Mouse (Mus musculus): ENCODE results near the gene Gas2. TPM values are rescaled to one million over a fixed set of nuclear protein-coding genes. Genes with fewer than 3 reads are reported as not detected.

Gas2 gene
- polyA plus RNA-seq, 1 experiment from 2014 or later: 60.9 TPM

DNA sequence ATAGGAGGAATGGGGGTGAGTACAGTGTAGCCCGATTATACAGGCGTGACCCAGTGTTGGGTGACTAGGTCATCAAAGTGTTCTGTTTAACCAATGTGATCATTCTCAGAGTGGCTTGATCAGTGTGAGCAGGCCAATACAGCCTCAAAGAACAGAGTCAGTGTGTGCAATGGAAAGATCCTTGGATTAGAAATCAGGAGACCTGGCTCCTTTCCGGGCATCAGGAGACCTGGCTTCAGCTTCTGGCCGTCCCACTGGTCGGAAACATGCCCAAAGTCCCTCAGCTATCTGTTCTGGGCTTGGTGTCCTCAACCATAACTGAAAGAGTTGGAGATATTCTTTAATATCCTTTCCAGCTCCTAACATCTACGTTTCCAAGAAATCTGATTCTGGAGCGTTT is 27.8 kb downstream of the Gas2 start:
- H3K9me3 ChIP-seq (replicated peaks; ENCODE audit: control insufficient read depth, low read length): no peaks in the 10 kb centered on the region
- ATAC-seq (replicated peaks; ENCODE audit: insufficient number of reproducible peaks, low FRiP score, low TSS enrichment, low read depth): no peak
- H3K36me3 ChIP-seq (replicated peaks; ENCODE audit: control insufficient read depth, insufficient read depth, low read depth, low read length): no peaks in the 10 kb centered on the region
- WGBS: 89% methylated on average over 7 of the region's 7 CpGs
- no peak for DNase-seq (ENCODE audit: low spot score)
- no peaks in the 10 kb centered on the region for H3K4me1 ChIP-seq (ENCODE audit: control insufficient read depth, insufficient read depth, low read length)
- H3K27me3 ChIP-seq (ENCODE audit: control insufficient read depth, insufficient read depth, low read length): no peaks in the 10 kb centered on the region
- no peak overlapping the region for H3K9ac ChIP-seq (replicated peaks; ENCODE audit: low read length)
- no peak overlapping the region for H3K4me3 ChIP-seq (ENCODE audit: low read depth, low read length)
- H3K4me2 ChIP-seq (ENCODE audit: low read depth, low read length): no peak overlapping the region
- H3K27ac ChIP-seq (replicated peaks; ENCODE audit: low read depth, low read length): no peak overlapping the region

DNA sequence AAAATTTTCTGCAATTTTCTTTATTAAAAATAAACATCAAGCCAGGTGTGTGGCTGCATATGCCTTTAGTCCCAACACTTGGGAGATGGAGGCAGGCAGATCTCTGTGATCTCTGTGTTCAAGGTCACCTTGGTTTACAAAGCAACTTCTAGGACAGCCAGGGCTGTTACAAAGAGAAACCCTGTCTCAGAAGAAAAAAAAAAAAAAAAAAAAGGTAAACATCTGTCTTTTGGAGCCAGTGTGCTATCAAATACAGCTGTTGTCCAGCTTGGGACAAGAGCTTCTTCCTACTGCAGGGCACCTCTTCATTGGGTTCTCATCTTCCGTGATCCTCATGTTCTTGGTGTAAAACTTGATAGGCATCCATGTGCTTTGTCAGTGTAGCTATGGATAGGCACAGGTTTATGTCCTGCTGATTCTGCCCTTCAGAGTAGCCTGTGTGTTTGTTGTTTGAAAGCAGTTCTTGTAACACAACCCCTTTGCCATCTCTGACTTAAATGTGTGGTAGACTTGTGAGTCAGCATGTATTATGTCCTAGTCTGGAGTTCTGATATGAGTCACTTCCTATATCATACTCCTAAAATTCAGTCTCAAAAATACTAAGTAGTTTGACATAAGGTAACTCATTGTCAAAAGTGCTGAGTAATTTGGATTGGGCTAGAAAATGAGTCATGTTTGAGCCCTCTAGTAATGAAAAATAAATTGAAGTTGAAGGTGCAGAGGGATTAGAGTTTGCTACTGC is 30.6 kb downstream of the Gas2 start:
- 80% methylated on average over 1 of the region's 1 CpGs for WGBS
- Histone ChIP-seq H3K27ac (replicated peaks; ENCODE audit: low read depth, low read length) (no peak overlapping the region), H3K9me3 (replicated peaks; ENCODE audit: control insufficient read depth, low read length) (no peaks in the 10 kb centered on the region), H3K4me3 (ENCODE audit: low read depth, low read length) (no peak overlapping the region), H3K4me1 (ENCODE audit: control insufficient read depth, insufficient read depth, low read length) (no peaks in the 10 kb centered on the region), H3K27me3 (ENCODE audit: control insufficient read depth, insufficient read depth, low read length) (no peaks in the 10 kb centered on the region), H3K36me3 (replicated peaks; ENCODE audit: control insufficient read depth, insufficient read depth, low read depth, low read length) (no peaks in the 10 kb centered on the region), H3K4me2 (ENCODE audit: low read depth, low read length) (no peak overlapping the region), H3K9ac (replicated peaks; ENCODE audit: low read length) (no peak overlapping the region)
- no peak for ATAC-seq (replicated peaks; ENCODE audit: insufficient number of reproducible peaks, low FRiP score, low TSS enrichment, low read depth)
- no peak for DNase-seq (ENCODE audit: low spot score)

DNA sequence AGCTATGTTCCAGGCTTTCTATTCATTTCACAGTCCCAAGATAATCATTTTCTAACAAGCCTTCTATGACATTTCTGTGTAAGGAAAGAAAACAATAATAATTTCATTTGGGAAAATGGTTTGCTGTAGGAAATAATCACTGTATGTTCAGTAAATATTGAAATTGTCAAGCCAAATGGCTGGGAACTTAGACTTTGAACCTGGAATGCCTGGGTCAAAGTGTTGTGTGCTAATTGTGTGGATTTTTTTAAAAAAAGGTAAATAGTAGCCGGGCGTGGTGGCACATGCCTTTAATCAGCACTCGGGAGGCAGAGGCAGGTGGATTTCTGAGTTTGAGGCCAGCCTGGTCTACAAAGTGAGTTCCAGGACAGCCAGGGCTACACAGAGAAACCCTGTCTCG is 31.2 kb downstream of the Gas2 start:
- Histone ChIP-seq H3K36me3 (replicated peaks; ENCODE audit: control insufficient read depth, insufficient read depth, low read depth, low read length) (no peaks in the 10 kb centered on the region), H3K27ac (replicated peaks; ENCODE audit: low read depth, low read length) (no peak overlapping the region), H3K4me3 (ENCODE audit: low read depth, low read length) (no peak overlapping the region), H3K27me3 (ENCODE audit: control insufficient read depth, insufficient read depth, low read length) (no peaks in the 10 kb centered on the region), H3K4me1 (ENCODE audit: control insufficient read depth, insufficient read depth, low read length) (no peaks in the 10 kb centered on the region), H3K9ac (replicated peaks; ENCODE audit: low read length) (no peak overlapping the region), H3K9me3 (replicated peaks; ENCODE audit: control insufficient read depth, low read length) (no peaks in the 10 kb centered on the region), H3K4me2 (ENCODE audit: low read depth, low read length) (no peak overlapping the region)
- no peak for DNase-seq (ENCODE audit: low spot score)
- ATAC-seq (replicated peaks; ENCODE audit: insufficient number of reproducible peaks, low FRiP score, low TSS enrichment, low read depth): no peak
- 81% methylated on average over 4 of the region's 4 CpGs for WGBS

DNA sequence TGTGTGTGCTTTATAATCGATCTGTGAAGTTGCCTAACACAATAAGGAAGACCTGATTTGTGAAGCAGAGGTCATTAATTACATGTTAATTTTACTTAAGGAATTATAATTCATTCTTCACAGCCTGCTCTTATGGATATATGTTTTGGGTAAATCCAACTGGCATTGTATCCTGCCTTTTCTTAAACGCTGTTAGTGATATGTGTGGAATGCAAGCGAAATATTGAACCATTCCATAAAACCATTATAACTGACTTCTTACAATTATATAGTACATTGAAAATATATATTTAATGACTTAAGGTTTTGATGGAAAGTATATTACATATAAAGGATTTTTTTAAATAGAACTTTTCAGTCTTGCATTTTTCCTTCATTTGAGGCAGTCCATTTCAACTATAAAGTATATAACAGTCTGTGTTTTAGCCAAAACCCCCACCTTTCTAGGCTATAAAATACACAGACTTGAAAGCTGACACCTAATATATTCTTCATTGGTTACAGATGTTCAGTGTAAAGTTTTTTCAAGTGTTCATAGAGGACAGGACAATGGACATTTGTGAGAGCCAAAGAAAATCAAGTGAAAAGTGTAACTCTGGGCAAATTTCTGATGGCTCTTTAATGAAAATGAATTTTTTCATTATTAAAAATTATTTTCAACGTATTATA is 32.5 kb downstream of the Gas2 start:
- ATAC-seq (replicated peaks; ENCODE audit: insufficient number of reproducible peaks, low FRiP score, low TSS enrichment, low read depth): no peak; the same call in 1 of the 2 replicates
- no peaks in the 10 kb centered on the region for H3K36me3 ChIP-seq (replicated peaks; ENCODE audit: control insufficient read depth, insufficient read depth, low read depth, low read length)
- no peaks in the 10 kb centered on the region for H3K4me1 ChIP-seq (ENCODE audit: control insufficient read depth, insufficient read depth, low read length)
- 64% methylated on average over 4 of the region's 4 CpGs for WGBS
- no peak overlapping the region for H3K9ac ChIP-seq (replicated peaks; ENCODE audit: low read length)
- H3K27ac ChIP-seq (replicated peaks; ENCODE audit: low read depth, low read length): no peak overlapping the region
- no peaks in the 10 kb centered on the region for H3K9me3 ChIP-seq (replicated peaks; ENCODE audit: control insufficient read depth, low read length)
- no peak overlapping the region for H3K4me2 ChIP-seq (ENCODE audit: low read depth, low read length)
- no peak overlapping the region for H3K4me3 ChIP-seq (ENCODE audit: low read depth, low read length)
- no peaks in the 10 kb centered on the region for H3K27me3 ChIP-seq (ENCODE audit: control insufficient read depth, insufficient read depth, low read length)
- peak; percentile 70 for DNase-seq (ENCODE audit: low spot score)

DNA sequence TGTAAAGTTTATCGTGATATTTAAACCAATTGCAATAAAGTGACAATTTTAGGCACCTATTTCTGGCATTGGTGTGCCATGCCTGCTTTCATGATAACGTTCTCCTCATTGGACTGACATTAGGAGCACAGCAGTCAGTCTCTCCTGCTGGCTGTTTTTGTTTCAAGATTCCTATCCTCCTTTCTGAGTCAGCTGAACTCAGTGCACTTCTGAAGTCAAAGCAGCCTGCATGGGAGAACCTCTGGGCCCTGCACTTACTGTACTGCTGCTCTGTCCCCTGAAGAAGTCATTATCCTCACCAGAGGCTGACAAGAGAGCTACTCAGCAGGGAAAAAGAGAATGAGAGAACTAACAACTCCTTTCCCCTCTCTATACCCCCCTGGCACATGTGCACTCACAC is 33.1 kb downstream of the Gas2 start:
- H3K9me3 ChIP-seq (replicated peaks; ENCODE audit: control insufficient read depth, low read length): no peaks in the 10 kb centered on the region
- H3K9ac ChIP-seq (replicated peaks; ENCODE audit: low read length): no peak overlapping the region
- peak; percentile 13 for DNase-seq (ENCODE audit: low spot score)
- peak overlapping the region; percentile 70 for H3K27ac ChIP-seq (replicated peaks; ENCODE audit: low read depth, low read length)
- no peaks in the 10 kb centered on the region for H3K4me1 ChIP-seq (ENCODE audit: control insufficient read depth, insufficient read depth, low read length)
- no peak overlapping the region for H3K4me3 ChIP-seq (ENCODE audit: low read depth, low read length)
- H3K4me2 ChIP-seq (ENCODE audit: low read depth, low read length): no peak overlapping the region
- peak; percentile 59; the same call in 1 of the 2 replicates for ATAC-seq (replicated peaks; ENCODE audit: insufficient number of reproducible peaks, low FRiP score, low TSS enrichment, low read depth)
- no peaks in the 10 kb centered on the region for H3K36me3 ChIP-seq (replicated peaks; ENCODE audit: control insufficient read depth, insufficient read depth, low read depth, low read length)
- no peaks in the 10 kb centered on the region for H3K27me3 ChIP-seq (ENCODE audit: control insufficient read depth, insufficient read depth, low read length)
- 53% methylated on average over 2 of the region's 2 CpGs for WGBS

DNA sequence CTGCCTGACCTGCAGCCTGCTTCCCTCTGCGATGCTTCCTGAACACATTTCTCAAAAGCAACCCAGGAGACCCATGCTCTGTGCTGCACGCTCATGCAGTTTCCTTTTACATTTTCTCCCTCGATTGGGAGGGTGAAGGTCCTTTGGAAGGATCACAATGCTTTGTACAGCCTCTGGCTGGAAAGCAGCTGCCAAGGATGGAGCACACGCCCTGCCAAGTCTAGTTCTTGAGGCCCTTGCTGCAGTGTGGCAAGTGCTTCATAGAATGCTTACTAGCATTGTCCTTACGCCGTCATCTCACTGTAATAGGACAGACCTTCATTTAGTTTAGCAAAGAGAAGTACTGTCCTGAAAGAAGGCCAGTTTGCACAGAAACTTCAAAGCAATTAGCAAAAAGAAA is 37.3 kb downstream of the Gas2 start:
- Histone ChIP-seq H3K9me3 (replicated peaks; ENCODE audit: control insufficient read depth, low read length) (no peaks in the 10 kb centered on the region), H3K4me2 (ENCODE audit: low read depth, low read length) (no peak overlapping the region), H3K36me3 (replicated peaks; ENCODE audit: control insufficient read depth, insufficient read depth, low read depth, low read length) (no peaks in the 10 kb centered on the region), H3K9ac (replicated peaks; ENCODE audit: low read length) (no peak overlapping the region), H3K4me1 (ENCODE audit: control insufficient read depth, insufficient read depth, low read length) (no peaks in the 10 kb centered on the region), H3K27me3 (ENCODE audit: control insufficient read depth, insufficient read depth, low read length) (no peaks in the 10 kb centered on the region), H3K4me3 (ENCODE audit: low read depth, low read length) (no peak overlapping the region), H3K27ac (replicated peaks; ENCODE audit: low read depth, low read length) (no peak overlapping the region)
- ATAC-seq (replicated peaks; ENCODE audit: insufficient number of reproducible peaks, low FRiP score, low TSS enrichment, low read depth): no peak
- 59% methylated on average over 6 of the region's 6 CpGs for WGBS
- peak; percentile 34 for DNase-seq (ENCODE audit: low spot score)

DNA sequence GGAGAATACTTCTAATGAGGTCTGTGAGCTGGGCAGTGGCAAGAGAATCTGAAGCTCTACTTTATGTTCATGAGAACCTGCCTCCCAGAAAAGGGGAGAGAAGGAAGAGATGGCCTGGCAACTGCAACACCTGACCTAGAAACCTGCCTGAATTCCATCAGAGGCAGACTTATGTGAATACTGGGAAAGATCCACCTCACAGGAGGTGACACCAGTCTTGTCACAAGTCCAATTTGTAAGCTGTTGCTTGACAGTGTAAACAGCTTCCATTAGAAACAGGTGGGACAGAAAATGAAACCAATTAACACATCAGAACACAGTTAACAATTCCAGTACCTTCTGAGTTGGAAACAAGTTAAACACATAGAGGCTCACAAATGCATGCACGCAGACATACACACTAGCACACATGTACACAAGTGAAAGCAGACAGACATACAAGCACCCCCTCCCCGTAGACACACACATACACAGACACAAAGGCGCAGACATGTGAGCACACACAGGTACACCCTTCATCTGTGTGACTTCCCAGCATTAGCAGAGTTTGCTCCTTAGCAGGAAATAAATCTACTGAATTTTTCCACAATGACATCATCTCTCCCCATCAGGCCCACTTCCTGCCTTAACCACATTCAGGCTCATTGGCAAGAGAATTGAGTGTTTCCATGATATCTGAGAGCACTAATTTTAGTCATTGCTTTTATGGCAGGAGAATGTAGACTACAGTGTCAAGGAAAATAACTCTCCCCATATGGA is 51.7 kb downstream of the Gas2 start:
- no peaks in the 10 kb centered on the region for H3K9me3 ChIP-seq (replicated peaks; ENCODE audit: control insufficient read depth, low read length)
- DNase-seq (ENCODE audit: low spot score) (peak; percentile 51), ATAC-seq (replicated peaks; ENCODE audit: insufficient number of reproducible peaks, low FRiP score, low TSS enrichment, low read depth) (peak; percentile 79)
- H3K4me2 ChIP-seq (ENCODE audit: low read depth, low read length): no peak overlapping the region
- peak overlapping the region; percentile 25 for H3K27ac ChIP-seq (replicated peaks; ENCODE audit: low read depth, low read length)
- peaks cover 2% of the 10 kb centered on the region; the same call in 1 of the 2 replicates for H3K4me1 ChIP-seq (ENCODE audit: control insufficient read depth, insufficient read depth, low read length)
- H3K9ac ChIP-seq (replicated peaks; ENCODE audit: low read length): no peak overlapping the region
- H3K36me3 ChIP-seq (replicated peaks; ENCODE audit: control insufficient read depth, insufficient read depth, low read depth, low read length): no peaks in the 10 kb centered on the region
- no peak overlapping the region for H3K4me3 ChIP-seq (ENCODE audit: low read depth, low read length)
- no peaks in the 10 kb centered on the region for H3K27me3 ChIP-seq (ENCODE audit: control insufficient read depth, insufficient read depth, low read length)
- 83% methylated on average over 3 of the region's 3 CpGs for WGBS

DNA sequence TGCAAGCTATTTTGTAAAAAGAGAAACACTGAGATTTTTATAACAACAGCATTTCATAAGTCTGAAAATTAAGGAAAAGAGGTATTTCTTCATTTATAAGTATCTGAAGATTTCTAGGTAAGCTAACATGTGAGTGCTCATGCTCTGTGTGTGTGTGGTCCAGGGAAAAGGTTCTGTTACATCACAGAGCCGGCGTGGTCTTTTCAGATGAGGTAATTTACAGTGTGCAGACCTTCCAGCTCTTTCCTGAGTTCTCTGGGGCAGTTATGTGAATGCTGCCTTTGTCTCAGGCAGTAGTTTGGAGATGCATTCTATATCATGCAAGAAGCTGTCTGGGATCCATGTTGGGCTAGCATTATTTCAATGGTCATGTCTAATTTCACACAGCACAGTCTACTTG is 52.3 kb downstream of the Gas2 start:
- Histone ChIP-seq H3K4me2 (ENCODE audit: low read depth, low read length) (no peak overlapping the region), H3K27me3 (ENCODE audit: control insufficient read depth, insufficient read depth, low read length) (no peaks in the 10 kb centered on the region), H3K27ac (replicated peaks; ENCODE audit: low read depth, low read length) (peak overlapping the region; percentile 62; the same call in 1 of the 2 replicates), H3K4me1 (ENCODE audit: control insufficient read depth, insufficient read depth, low read length) (peaks cover 2% of the 10 kb centered on the region; the same call in 1 of the 2 replicates), H3K9me3 (replicated peaks; ENCODE audit: control insufficient read depth, low read length) (no peaks in the 10 kb centered on the region), H3K36me3 (replicated peaks; ENCODE audit: control insufficient read depth, insufficient read depth, low read depth, low read length) (no peaks in the 10 kb centered on the region), H3K4me3 (ENCODE audit: low read depth, low read length) (no peak overlapping the region), H3K9ac (replicated peaks; ENCODE audit: low read length) (no peak overlapping the region)
- WGBS: 43% methylated on average over 2 of the region's 2 CpGs
- ATAC-seq (replicated peaks; ENCODE audit: insufficient number of reproducible peaks, low FRiP score, low TSS enrichment, low read depth) (no peak), DNase-seq (ENCODE audit: low spot score) (peak; percentile 33)

All from embryonic facial prominence, embryonic 11.5 days (tissue).